Comparison of ENCODE assay signal across 9 mouse cellular contexts in genomic region chr13:107934691-107935090, GRCm38 (mm10).
DNase-seq lines count a peak whose midpoint lies in the region; ATAC-seq and TF ChIP-seq lines count a peak whose summit lies in the region.
"Had no signal": no experiment of that assay in that cellular context is flagged by ENCODE, and none has a peak within 500 bp of the region (broad histone marks: within the 10 kb centered on the region; RNA-seq: fewer than 3 reads in every experiment).

No protein-coding gene starts in this region.

- H3K36me3 ChIP-seq in intestine, embryonic 14.5 days (ENCODE audit: control insufficient read depth, insufficient read depth, low read length) = no peaks in the 10 kb centered on the region
- no peaks in the 10 kb centered on the region for H3K36me3 ChIP-seq in intestine, postnatal 0 days (ENCODE audit: control insufficient read depth, insufficient read depth)
- no peaks in the 10 kb centered on the region for H3K36me3 ChIP-seq in embryonic facial prominence, embryonic 10.5 days (replicated peaks)
- no peaks in the 10 kb centered on the region for H3K36me3 ChIP-seq in heart, postnatal 0 days (replicated peaks; ENCODE audit: control insufficient read depth, insufficient read depth, low read length)
- H3K36me3 ChIP-seq in liver, embryonic 14.5 days (replicated peaks; ENCODE audit: control insufficient read depth, insufficient read depth, low read depth) = no peaks in the 10 kb centered on the region
- H3K36me3 ChIP-seq: G1E had no signal

- no peak overlapping the region for H3K9ac ChIP-seq in intestine, embryonic 14.5 days (ENCODE audit: low read length)
- no peak overlapping the region for H3K9ac ChIP-seq in intestine, postnatal 0 days (ENCODE audit: low read depth, low read length)
- no peak overlapping the region for H3K9ac ChIP-seq in heart, postnatal 0 days (replicated peaks; ENCODE audit: low read depth, low read length)
- no peak overlapping the region for H3K9ac ChIP-seq in liver, embryonic 14.5 days (replicated peaks)

- TF ChIP-seq CTCF in intestine, postnatal 0 days (IDR thresholded peaks at IDR 0.05; ENCODE audit: low read depth) = no peak
- TF ChIP-seq CTCF in heart, postnatal 0 days (IDR thresholded peaks at IDR 0.05; ENCODE audit: low read depth) = no peak
- TF ChIP-seq CTCF in liver, embryonic 14.5 days (IDR thresholded peaks at IDR 0.05; ENCODE audit: low read depth) = no peak

- WGBS in intestine, embryonic 14.5 days = 37% methylated on average over 11 of the region's 11 CpGs
- 52% methylated on average over 11 of the region's 11 CpGs for WGBS in intestine, postnatal 0 days
- WGBS in embryonic facial prominence, embryonic 10.5 days = 53% methylated on average over 11 of the region's 11 CpGs
- WGBS in heart, postnatal 0 days = 37% methylated on average over 11 of the region's 11 CpGs
- WGBS in liver, embryonic 14.5 days (ENCODE audit: insufficient replicate concordance) = 19% methylated on average over 11 of the region's 11 CpGs

- H3K27me3 ChIP-seq in intestine, embryonic 14.5 days (replicated peaks; ENCODE audit: control insufficient read depth, insufficient read depth, low read length) = no peaks in the 10 kb centered on the region
- no peaks in the 10 kb centered on the region for H3K27me3 ChIP-seq in intestine, postnatal 0 days (replicated peaks; ENCODE audit: control insufficient read depth, insufficient read depth, low read length)
- H3K27me3 ChIP-seq in embryonic facial prominence, embryonic 10.5 days (replicated peaks; ENCODE audit: low read depth, poor library complexity, severe bottlenecking) = peaks cover 18% of the 10 kb centered on the region; the same call in 1 of the 2 replicates
- peaks cover 22% of the 10 kb centered on the region for H3K27me3 ChIP-seq in heart, postnatal 0 days (ENCODE audit: control insufficient read depth, insufficient read depth, low read length)
- no peaks in the 10 kb centered on the region for H3K27me3 ChIP-seq in liver, embryonic 14.5 days (ENCODE audit: control insufficient read depth, insufficient read depth, low read length)

- no peaks in the 10 kb centered on the region for H3K9me3 ChIP-seq in intestine, embryonic 14.5 days (ENCODE audit: control insufficient read depth, low read length)
- H3K9me3 ChIP-seq in intestine, postnatal 0 days (ENCODE audit: control insufficient read depth) = no peaks in the 10 kb centered on the region
- H3K9me3 ChIP-seq in embryonic facial prominence, embryonic 10.5 days = no peaks in the 10 kb centered on the region
- no peaks in the 10 kb centered on the region for H3K9me3 ChIP-seq in heart, postnatal 0 days (replicated peaks; ENCODE audit: control insufficient read depth, low read length)
- H3K9me3 ChIP-seq in liver, embryonic 14.5 days (ENCODE audit: control insufficient read depth, low read length) = no peaks in the 10 kb centered on the region
- H3K9me3 ChIP-seq: G1E had no signal

- H3K4me1 ChIP-seq in intestine, embryonic 14.5 days (replicated peaks; ENCODE audit: control insufficient read depth, insufficient read depth, low read length) = peaks cover 12% of the 10 kb centered on the region
- no peaks in the 10 kb centered on the region for H3K4me1 ChIP-seq in intestine, postnatal 0 days (replicated peaks; ENCODE audit: control insufficient read depth, insufficient read depth, low read length)
- H3K4me1 ChIP-seq in embryonic facial prominence, embryonic 10.5 days = peaks cover 33% of the 10 kb centered on the region
- peaks cover 4% of the 10 kb centered on the region; the same call in 1 of the 2 replicates for H3K4me1 ChIP-seq in heart, postnatal 0 days (ENCODE audit: control insufficient read depth, insufficient read depth)
- H3K4me1 ChIP-seq in liver, embryonic 14.5 days (replicated peaks; ENCODE audit: control insufficient read depth in 2 of 2, insufficient read depth in 2 of 2, low read length in 1 of 2) = 0 out of 4 replicates have a peak, but pooled peaks cover 0 to 4% of the 10 kb centered on the region in 2 experiments

- H3K4me3 ChIP-seq in intestine, embryonic 14.5 days (ENCODE audit: low read depth, low read length) = no peak overlapping the region
- H3K4me3 ChIP-seq in intestine, postnatal 0 days (ENCODE audit: low read depth, low read length) = no peak overlapping the region
- no peak overlapping the region for H3K4me3 ChIP-seq in embryonic facial prominence, embryonic 10.5 days
- peak overlapping the region; percentile 18 for H3K4me3 ChIP-seq in heart, postnatal 0 days (ENCODE audit: low read depth, low read length)
- no peak overlapping the region for H3K4me3 ChIP-seq in liver, embryonic 14.5 days (ENCODE audit: insufficient read depth in 1 of 2, low read depth in 2 of 2, low read length in 2 of 2)

- ATAC-seq in intestine, embryonic 14.5 days (replicated peaks; ENCODE audit: low FRiP score, low TSS enrichment, low read depth) = no peak
- no peak for ATAC-seq in intestine, postnatal 0 days
- no peak for ATAC-seq in heart, postnatal 0 days (ENCODE audit: insufficient read depth, low read depth)
- ATAC-seq in liver, embryonic 14.5 days (ENCODE audit: insufficient read depth) = no peak

- peak overlapping the region; percentile 33 for H3K4me2 ChIP-seq in intestine, embryonic 14.5 days (ENCODE audit: low read length)
- H3K4me2 ChIP-seq in intestine, postnatal 0 days (replicated peaks; ENCODE audit: low read depth) = no peak overlapping the region
- peak overlapping the region; percentile 45 for H3K4me2 ChIP-seq in heart, postnatal 0 days (ENCODE audit: low read depth, low read length)
- peak overlapping the region; percentile 31 for H3K4me2 ChIP-seq in liver, embryonic 14.5 days (ENCODE audit: low read depth)

- DNase-seq in intestine, embryonic 14.5 days (ENCODE audit: low spot score) = no peak
- DNase-seq in embryonic facial prominence, embryonic 10.5 days (ENCODE audit: low spot score) = no peak
- no peak for DNase-seq in heart, postnatal 0 days (ENCODE audit: low spot score)
- no peak for DNase-seq in liver, embryonic 14.5 days (ENCODE audit: low read depth in 3 of 3, low spot score in 3 of 3)
- DNase-seq in cerebellum, adult 9-11 months = no peak
- DNase-seq in spleen, adult 18-20 months = no peak
- DNase-seq in spleen, postnatal 10 days (ENCODE audit: low spot score in 2 of 2) = no peak

- H3K27ac ChIP-seq in intestine, embryonic 14.5 days (ENCODE audit: low read depth) = peak overlapping the region; percentile 38; the same call in 1 of the 2 replicates
- H3K27ac ChIP-seq in intestine, postnatal 0 days (ENCODE audit: low read depth, low read length) = no peak overlapping the region
- H3K27ac ChIP-seq in embryonic facial prominence, embryonic 10.5 days (replicated peaks) = 0 out of 2 replicates have a peak overlapping the region, but pooled peaks have one; percentile 7
- no peak overlapping the region for H3K27ac ChIP-seq in heart, postnatal 0 days (ENCODE audit: low read depth)
- H3K27ac ChIP-seq in liver, embryonic 14.5 days = no peak overlapping the region

- TF ChIP-seq EP300 in heart, postnatal 0 days (IDR thresholded peaks at IDR 0.05; ENCODE audit: low read depth) = no peak
- TF ChIP-seq EP300 in liver, embryonic 14.5 days (IDR thresholded peaks at IDR 0.05; ENCODE audit: low read depth) = no peak

Comparison
In these comparisons a context has a peak if more than half of its experiments do, and no peak if none do; other contexts are left out.
1. H3K27ac ChIP-seq: peak in intestine, embryonic 14.5 days (single experiment) and embryonic facial prominence, embryonic 10.5 days (single experiment); none in intestine, postnatal 0 days (single experiment), heart, postnatal 0 days (single experiment) and liver, embryonic 14.5 days (single experiment).